Mouse (Mus musculus): ENCODE measurements around the gene Stx5a. TPM values are rescaled to one million over a fixed set of nuclear protein-coding genes. Genes with fewer than 3 reads are reported as not detected.

Gene Stx5a
- 107 and 110 TPM in 2 replicates for polyA plus RNA-seq (2014; fragmentation: Nextera tagmentation; extraction: Ambion mirVana)

DNA sequence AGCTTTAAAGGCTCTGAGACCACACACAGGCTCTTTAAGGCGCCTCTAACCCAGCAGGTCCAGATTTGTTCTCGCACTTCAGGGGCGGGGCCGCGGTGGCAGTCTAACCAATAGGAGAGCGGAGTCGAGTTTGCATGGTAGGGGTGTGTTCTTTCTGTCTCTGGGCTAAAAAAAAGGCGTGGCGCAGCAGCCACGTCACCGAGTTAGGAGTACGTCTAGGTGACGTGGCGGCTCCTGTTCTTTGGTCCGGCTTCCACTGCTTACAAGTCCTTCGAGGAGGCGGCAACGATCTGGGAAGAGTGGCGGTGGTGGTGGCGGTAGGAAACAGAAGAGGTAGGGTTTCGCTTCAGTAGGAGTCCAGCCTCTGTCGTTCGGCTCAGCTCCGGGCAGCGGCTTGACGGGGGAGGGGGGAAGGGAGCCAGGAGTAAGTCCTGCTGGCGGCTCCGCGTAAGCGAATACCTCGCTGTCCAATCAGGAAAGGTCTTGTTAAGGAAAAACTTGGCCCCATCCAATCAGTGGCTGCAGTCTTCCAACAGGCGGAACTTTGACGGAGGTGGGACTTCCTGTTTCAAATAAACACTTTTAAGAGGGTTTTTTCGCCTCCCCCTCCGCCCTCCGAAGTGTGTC lies at the start of gene Stx5a:
TSS of gene Stx5a (plus strand) at position 171 of the 627 bp plus-strand sequence.
- H3K36me3 ChIP-seq (replicated peaks; ENCODE audit: control insufficient read depth, insufficient read depth, low read depth, low read length): no peaks in the 10 kb centered on the region; the same call in none of the 2 replicates
- DNase-seq (ENCODE audit: low spot score) (peak; percentile 98), ATAC-seq (replicated peaks; ENCODE audit: insufficient number of reproducible peaks, low FRiP score, low TSS enrichment, low read depth) (peak; percentile 97)
- H3K4me2 ChIP-seq (ENCODE audit: low read depth, low read length): peak within 1 kb of the TSS; percentile 67
- H3K4me3 ChIP-seq (ENCODE audit: low read depth, low read length): peak within 1 kb of the TSS; percentile 80
- under 1% methylated on average over 36 of the region's 36 CpGs for WGBS
- H3K4me1 ChIP-seq (ENCODE audit: control insufficient read depth, insufficient read depth, low read length): peaks cover 2% of the 10 kb centered on the region; the same call in 1 of the 2 replicates
- peak within 1 kb of the TSS; percentile 88 for H3K9ac ChIP-seq (replicated peaks; ENCODE audit: low read length)
- no peaks in the 10 kb centered on the region for H3K9me3 ChIP-seq (replicated peaks; ENCODE audit: control insufficient read depth, low read length)
- H3K27me3 ChIP-seq (ENCODE audit: control insufficient read depth, insufficient read depth, low read length): no peaks in the 10 kb centered on the region
- H3K27ac ChIP-seq (replicated peaks; ENCODE audit: low read depth, low read length): peak within 1 kb of the TSS; percentile 69; the same call in 1 of the 2 replicates

DNA sequence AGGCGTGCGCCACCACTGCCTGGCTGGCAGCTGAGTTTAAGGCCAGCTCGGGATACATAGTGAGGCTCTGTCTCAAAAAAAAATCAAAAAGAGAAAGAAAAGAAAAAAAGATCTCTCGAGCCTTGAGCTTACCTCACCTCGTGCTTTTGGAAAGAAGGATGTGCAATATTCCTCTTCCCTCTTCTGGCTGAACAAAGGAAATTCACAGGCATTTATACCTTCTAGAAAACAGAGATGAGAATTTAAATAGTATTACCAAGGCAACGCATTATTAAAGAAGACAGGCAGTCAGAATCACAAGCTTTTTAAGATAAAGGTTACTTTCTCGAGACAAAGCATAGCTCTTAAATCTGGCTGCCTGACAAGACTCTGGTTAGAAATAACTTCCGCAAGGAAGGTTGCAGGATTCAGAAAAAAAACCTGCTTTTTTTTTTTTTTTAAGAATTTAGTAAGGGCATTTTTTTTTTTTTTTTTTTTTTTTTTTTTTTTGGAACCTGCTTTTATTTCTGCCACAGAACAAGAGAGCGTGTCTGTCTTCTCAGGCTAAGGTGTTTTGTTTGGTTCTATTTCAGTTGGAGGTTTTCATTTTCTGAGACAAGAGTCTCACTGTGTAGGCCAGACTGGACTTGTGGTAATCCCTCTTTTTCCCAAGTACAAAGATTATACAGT lies 49.2 kb upstream of the Stx5a start:
- ATAC-seq (replicated peaks; ENCODE audit: insufficient number of reproducible peaks, low FRiP score, low TSS enrichment, low read depth): no peak
- no peak overlapping the region for H3K4me2 ChIP-seq (ENCODE audit: low read depth, low read length)
- H3K4me1 ChIP-seq (ENCODE audit: control insufficient read depth, insufficient read depth, low read length): no peaks in the 10 kb centered on the region
- no peaks in the 10 kb centered on the region for H3K9me3 ChIP-seq (replicated peaks; ENCODE audit: control insufficient read depth, low read length)
- no peak overlapping the region for H3K27ac ChIP-seq (replicated peaks; ENCODE audit: low read depth, low read length)
- 69% methylated on average over 9 of the region's 9 CpGs for WGBS
- no peak overlapping the region for H3K9ac ChIP-seq (replicated peaks; ENCODE audit: low read length)
- no peak overlapping the region for H3K4me3 ChIP-seq (ENCODE audit: low read depth, low read length)
- no peak for DNase-seq (ENCODE audit: low spot score)
- H3K36me3 ChIP-seq (replicated peaks; ENCODE audit: control insufficient read depth, insufficient read depth, low read depth, low read length): no peaks in the 10 kb centered on the region
- no peaks in the 10 kb centered on the region for H3K27me3 ChIP-seq (ENCODE audit: control insufficient read depth, insufficient read depth, low read length)

GRCm38 (mm10) chr19:8692740-8693139 lies 48.5 kb upstream of the Stx5a start:
- WGBS: 68% methylated on average over 5 of the region's 5 CpGs
- no peaks in the 10 kb centered on the region for H3K27me3 ChIP-seq (ENCODE audit: control insufficient read depth, insufficient read depth, low read length)
- no peak overlapping the region for H3K27ac ChIP-seq (replicated peaks; ENCODE audit: low read depth, low read length)
- H3K9me3 ChIP-seq (replicated peaks; ENCODE audit: control insufficient read depth, low read length): no peaks in the 10 kb centered on the region
- no peaks in the 10 kb centered on the region for H3K4me1 ChIP-seq (ENCODE audit: control insufficient read depth, insufficient read depth, low read length)
- no peak overlapping the region for H3K4me3 ChIP-seq (ENCODE audit: low read depth, low read length)
- no peak overlapping the region for H3K9ac ChIP-seq (replicated peaks; ENCODE audit: low read length)
- no peak overlapping the region for H3K4me2 ChIP-seq (ENCODE audit: low read depth, low read length)
- no peak for DNase-seq (ENCODE audit: low spot score)
- no peaks in the 10 kb centered on the region for H3K36me3 ChIP-seq (replicated peaks; ENCODE audit: control insufficient read depth, insufficient read depth, low read depth, low read length)
- ATAC-seq (replicated peaks; ENCODE audit: insufficient number of reproducible peaks, low FRiP score, low TSS enrichment, low read depth): no peak

- 57% methylated on average over 6 of the region's 6 CpGs for WGBS
- peak; percentile 29 for DNase-seq (ENCODE audit: low spot score)
- Histone ChIP-seq H3K4me3 (ENCODE audit: low read depth, low read length) (no peak overlapping the region), H3K4me1 (ENCODE audit: control insufficient read depth, insufficient read depth, low read length) (no peaks in the 10 kb centered on the region), H3K27ac (replicated peaks; ENCODE audit: low read depth, low read length) (no peak overlapping the region), H3K4me2 (ENCODE audit: low read depth, low read length) (no peak overlapping the region), H3K9me3 (replicated peaks; ENCODE audit: control insufficient read depth, low read length) (no peaks in the 10 kb centered on the region), H3K36me3 (replicated peaks; ENCODE audit: control insufficient read depth, insufficient read depth, low read depth, low read length) (no peaks in the 10 kb centered on the region), H3K9ac (replicated peaks; ENCODE audit: low read length) (no peak overlapping the region), H3K27me3 (ENCODE audit: control insufficient read depth, insufficient read depth, low read length) (no peaks in the 10 kb centered on the region)
- ATAC-seq (replicated peaks; ENCODE audit: insufficient number of reproducible peaks, low FRiP score, low TSS enrichment, low read depth): peak; percentile 60
Measured at GRCm38 (mm10) chr19:8695330-8695729, 45.9 kb upstream of the Stx5a start.

DNA sequence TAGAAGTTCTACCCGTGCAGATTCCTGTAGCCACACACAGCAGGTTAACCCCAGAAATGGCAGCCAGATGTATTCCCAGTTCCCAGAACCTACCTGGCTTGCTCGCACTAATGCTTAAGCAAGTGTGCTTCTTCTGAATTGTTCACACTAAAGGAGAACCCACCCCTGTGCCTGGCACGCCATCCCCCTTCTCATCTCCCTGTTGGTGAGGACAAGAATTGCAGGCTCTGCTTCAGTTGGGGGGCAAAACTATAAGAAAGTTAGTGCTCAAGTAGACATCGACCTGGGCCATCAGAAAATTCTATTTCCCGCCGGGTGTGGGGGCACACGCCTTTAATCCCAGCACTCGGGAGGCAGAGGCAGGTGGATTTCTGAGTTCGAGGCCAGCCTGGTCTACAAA lies 41.6 kb upstream of the Stx5a start:
- DNase-seq (ENCODE audit: low spot score) (no peak), ATAC-seq (replicated peaks; ENCODE audit: insufficient number of reproducible peaks, low FRiP score, low TSS enrichment, low read depth) (no peak)
- WGBS: 81% methylated on average over 9 of the region's 9 CpGs
- Histone ChIP-seq H3K4me1 (ENCODE audit: control insufficient read depth, insufficient read depth, low read length) (no peaks in the 10 kb centered on the region), H3K4me3 (ENCODE audit: low read depth, low read length) (no peak overlapping the region), H3K27me3 (ENCODE audit: control insufficient read depth, insufficient read depth, low read length) (no peaks in the 10 kb centered on the region), H3K27ac (replicated peaks; ENCODE audit: low read depth, low read length) (no peak overlapping the region), H3K4me2 (ENCODE audit: low read depth, low read length) (no peak overlapping the region), H3K9me3 (replicated peaks; ENCODE audit: control insufficient read depth, low read length) (no peaks in the 10 kb centered on the region), H3K36me3 (replicated peaks; ENCODE audit: control insufficient read depth, insufficient read depth, low read depth, low read length) (no peaks in the 10 kb centered on the region), H3K9ac (replicated peaks; ENCODE audit: low read length) (no peak overlapping the region)

DNA sequence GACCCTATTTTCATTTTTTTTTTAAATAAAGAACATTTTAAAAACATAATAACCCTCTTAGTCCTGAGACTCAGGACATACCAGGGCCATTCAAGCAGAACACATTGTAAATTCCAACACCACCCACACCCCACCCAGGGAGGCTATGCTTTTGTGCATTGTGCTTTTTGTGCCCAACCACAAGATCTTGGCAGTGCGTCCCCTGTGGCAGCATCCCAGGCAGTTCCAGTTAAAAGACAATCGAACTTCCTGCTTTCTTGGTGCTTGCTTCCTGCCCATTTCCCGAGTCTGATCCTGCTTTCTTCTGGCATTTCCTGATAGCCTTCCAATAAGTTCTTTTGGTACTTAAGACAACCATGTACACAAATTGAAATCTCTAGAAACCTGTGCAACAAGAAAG lies 38.8 kb upstream of the Stx5a start:
- H3K4me1 ChIP-seq (ENCODE audit: control insufficient read depth, insufficient read depth, low read length): no peaks in the 10 kb centered on the region
- no peak overlapping the region for H3K4me2 ChIP-seq (ENCODE audit: low read depth, low read length)
- ATAC-seq (replicated peaks; ENCODE audit: insufficient number of reproducible peaks, low FRiP score, low TSS enrichment, low read depth) (no peak), DNase-seq (ENCODE audit: low spot score) (no peak)
- H3K27me3 ChIP-seq (ENCODE audit: control insufficient read depth, insufficient read depth, low read length): no peaks in the 10 kb centered on the region
- 50% methylated on average over 3 of the region's 3 CpGs for WGBS
- H3K4me3 ChIP-seq (ENCODE audit: low read depth, low read length): no peak overlapping the region
- H3K9ac ChIP-seq (replicated peaks; ENCODE audit: low read length): no peak overlapping the region
- H3K9me3 ChIP-seq (replicated peaks; ENCODE audit: control insufficient read depth, low read length): no peaks in the 10 kb centered on the region
- H3K27ac ChIP-seq (replicated peaks; ENCODE audit: low read depth, low read length): no peak overlapping the region
- H3K36me3 ChIP-seq (replicated peaks; ENCODE audit: control insufficient read depth, insufficient read depth, low read depth, low read length): no peaks in the 10 kb centered on the region

DNA sequence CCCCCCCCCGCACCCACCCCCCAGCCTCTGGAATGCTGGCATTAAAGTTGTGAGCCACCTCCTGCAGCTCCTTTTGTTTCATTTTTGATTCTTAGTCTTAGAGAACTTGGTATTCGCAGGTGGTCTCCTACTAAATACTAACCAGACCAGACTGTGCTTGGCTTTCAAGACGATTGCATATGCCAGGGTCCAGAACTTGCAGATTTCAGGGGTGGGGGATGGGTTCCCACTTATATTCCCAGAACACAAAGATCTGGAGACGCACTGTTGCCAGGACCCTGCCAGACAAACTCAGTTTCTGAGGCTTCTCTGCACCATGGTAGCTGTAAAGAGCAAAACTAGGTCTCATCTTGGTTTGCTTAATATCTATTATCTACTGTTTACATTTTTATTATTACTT lies 37.6 kb upstream of the Stx5a start:
- DNase-seq (ENCODE audit: low spot score) (no peak), ATAC-seq (replicated peaks; ENCODE audit: insufficient number of reproducible peaks, low FRiP score, low TSS enrichment, low read depth) (no peak)
- Histone ChIP-seq H3K27ac (replicated peaks; ENCODE audit: low read depth, low read length) (no peak overlapping the region), H3K4me1 (ENCODE audit: control insufficient read depth, insufficient read depth, low read length) (no peaks in the 10 kb centered on the region), H3K9ac (replicated peaks; ENCODE audit: low read length) (no peak overlapping the region), H3K36me3 (replicated peaks; ENCODE audit: control insufficient read depth, insufficient read depth, low read depth, low read length) (peaks cover 5% of the 10 kb centered on the region), H3K9me3 (replicated peaks; ENCODE audit: control insufficient read depth, low read length) (no peaks in the 10 kb centered on the region), H3K4me3 (ENCODE audit: low read depth, low read length) (no peak overlapping the region), H3K27me3 (ENCODE audit: control insufficient read depth, insufficient read depth, low read length) (no peaks in the 10 kb centered on the region), H3K4me2 (ENCODE audit: low read depth, low read length) (no peak overlapping the region)
- WGBS: 69% methylated on average over 3 of the region's 4 CpGs

DNA sequence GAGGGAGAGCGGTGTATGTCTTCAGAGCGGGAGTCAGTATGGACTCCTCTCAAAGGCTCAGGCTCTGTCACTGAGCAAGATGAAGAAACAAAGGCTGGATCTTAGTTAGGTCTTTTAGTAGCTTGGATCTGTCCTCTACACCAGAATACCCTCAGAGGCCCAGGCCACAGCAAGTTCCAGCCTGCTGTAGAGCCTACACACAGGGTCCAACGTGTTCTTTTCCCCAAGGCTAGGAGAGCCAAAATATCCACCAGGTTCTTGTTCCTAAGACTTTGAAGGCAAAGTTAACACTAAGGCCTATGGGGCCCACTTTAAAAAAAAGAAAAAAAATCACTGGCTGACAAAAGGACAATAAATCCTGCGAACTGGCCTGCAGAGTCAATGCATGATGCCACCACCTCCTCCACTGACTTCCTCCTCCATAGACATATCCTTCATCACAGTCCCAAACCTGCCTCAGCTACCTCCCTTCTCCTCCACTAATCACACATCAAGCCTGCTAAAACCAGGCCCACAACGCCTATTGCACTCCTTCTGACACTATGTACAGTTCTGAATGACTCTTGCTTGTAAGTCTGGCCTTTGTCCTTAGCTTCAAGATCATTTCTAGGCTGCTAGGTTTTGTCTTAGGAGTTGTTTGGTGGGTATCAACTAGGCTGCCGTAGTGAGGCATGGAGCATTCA lies 36.0 kb upstream of the Stx5a start:
- H3K4me1 ChIP-seq (ENCODE audit: control insufficient read depth, insufficient read depth, low read length): no peaks in the 10 kb centered on the region
- ATAC-seq (replicated peaks; ENCODE audit: insufficient number of reproducible peaks, low FRiP score, low TSS enrichment, low read depth): no peak
- no peak for DNase-seq (ENCODE audit: low spot score)
- H3K4me3 ChIP-seq (ENCODE audit: low read depth, low read length): no peak overlapping the region
- no peaks in the 10 kb centered on the region for H3K27me3 ChIP-seq (ENCODE audit: control insufficient read depth, insufficient read depth, low read length)
- no peaks in the 10 kb centered on the region for H3K9me3 ChIP-seq (replicated peaks; ENCODE audit: control insufficient read depth, low read length)
- no peak overlapping the region for H3K9ac ChIP-seq (replicated peaks; ENCODE audit: low read length)
- WGBS: 80% methylated on average over 6 of the region's 6 CpGs
- H3K27ac ChIP-seq (replicated peaks; ENCODE audit: low read depth, low read length): no peak overlapping the region
- H3K4me2 ChIP-seq (ENCODE audit: low read depth, low read length): no peak overlapping the region
- H3K36me3 ChIP-seq (replicated peaks; ENCODE audit: control insufficient read depth, insufficient read depth, low read depth, low read length): peaks cover 12% of the 10 kb centered on the region

Measured in embryonic facial prominence, embryonic 11.5 days (tissue).